ENCODE assay signal across 8 mouse cellular contexts in the genomic region with DNA sequence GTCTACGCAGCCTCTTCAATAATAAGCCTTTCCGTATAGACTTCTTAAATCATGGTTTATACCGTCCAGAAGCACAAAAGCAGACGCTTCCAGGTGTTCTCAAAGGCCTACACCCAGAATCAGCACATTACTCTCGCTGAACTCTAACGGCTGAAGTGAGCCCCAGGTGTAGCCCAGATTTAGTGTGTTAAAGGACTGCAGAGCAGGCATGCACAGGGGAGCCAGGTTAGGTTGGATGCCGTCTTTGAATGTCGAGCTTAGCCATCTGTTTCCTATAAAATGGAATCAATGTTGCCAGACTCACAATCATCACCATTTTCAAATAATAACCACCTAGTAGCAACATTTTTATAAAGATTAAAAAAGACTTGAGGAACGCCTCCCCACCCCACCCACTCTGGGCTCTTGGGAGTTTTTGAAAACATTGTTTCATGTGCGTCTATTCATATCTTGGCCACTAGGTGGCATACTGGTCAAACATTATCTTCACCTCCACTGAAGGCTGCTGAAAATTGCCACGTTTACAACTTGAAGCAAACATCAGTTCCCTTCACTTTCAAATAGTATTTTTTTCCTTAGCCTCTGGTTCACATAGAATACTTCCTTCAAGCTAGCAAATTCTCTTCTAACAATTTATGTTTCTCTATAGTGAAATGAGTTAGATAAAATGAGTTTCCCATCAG.
DNase-seq lines count a peak whose midpoint lies in the region; ATAC-seq and TF ChIP-seq lines count a peak whose summit lies in the region.

No protein-coding gene starts in this region.

- no peaks in the 10 kb centered on the region for H3K27me3 ChIP-seq in MEL (ENCODE audit: control insufficient read depth in 1 of 2, insufficient read depth in 2 of 2, low read length in 2 of 2)
- no peaks in the 10 kb centered on the region for H3K27me3 ChIP-seq in kidney, embryonic 16.5 days (ENCODE audit: insufficient read depth, low read length)

- no peaks in the 10 kb centered on the region for H3K9me3 ChIP-seq in MEL (replicated peaks; ENCODE audit: insufficient read depth, low read length)
- H3K9me3 ChIP-seq in kidney, embryonic 16.5 days (ENCODE audit: low read length) = peaks cover 3% of the 10 kb centered on the region; the same call in 1 of the 2 replicates

- H3K4me1 ChIP-seq in MEL (ENCODE audit: control insufficient read depth in 1 of 2, insufficient read depth in 2 of 2, low read length in 2 of 2) = peaks cover 16 to 34% of the 10 kb centered on the region in 2 experiments
- no peaks in the 10 kb centered on the region for H3K4me1 ChIP-seq in kidney, embryonic 16.5 days (ENCODE audit: insufficient read depth, low read length)

- ATAC-seq in frontal cortex, adult (ENCODE audit: low TSS enrichment) = peak; percentile 74
- 0 out of 2 replicates have a peak, but pooled peaks have one; percentile 35 for ATAC-seq in kidney, embryonic 16.5 days (ENCODE audit: low FRiP score, low TSS enrichment)

- no peak; the same call in none of the 2 replicates for TF ChIP-seq RAD21 in MEL (IDR thresholded peaks at IDR 0.05; ENCODE audit: low read depth, low read length)

- no peak overlapping the region for H3K4me2 ChIP-seq in kidney, embryonic 16.5 days (replicated peaks; ENCODE audit: low read depth, low read length)

- no peak for TF ChIP-seq EP300 in MEL (IDR thresholded peaks at IDR 0.05; ENCODE audit: low read depth in 1 of 2, low read length in 2 of 2)

- no peak for TF ChIP-seq POLR2A in MEL (IDR thresholded peaks at IDR 0.05; ENCODE audit: control insufficient read depth in 1 of 2, insufficient read depth in 1 of 2, low read depth in 1 of 2, low read length in 2 of 2, poor library complexity in 1 of 2)

- peak; percentile 44 to 99 (median 64) for TF ChIP-seq CTCF in MEL (IDR thresholded peaks at IDR 0.05 in 2 of 3, conservative IDR thresholded peaks at IDR 0.05 in 1 of 3; ENCODE audit: control insufficient read depth in 1 of 3, insufficient read depth in 1 of 3, low read depth in 2 of 3, low read length in 3 of 3, poor library complexity in 1 of 3, severe bottlenecking in 1 of 3)

- WGBS in kidney, embryonic 16.5 days = 50% methylated on average over 11 of the region's 11 CpGs

- peak overlapping the region; percentile 78; the same call in 1 of the 2 replicates for H3K27ac ChIP-seq in MEL (ENCODE audit: control insufficient read depth, low read depth, low read length)
- H3K27ac ChIP-seq in kidney, embryonic 16.5 days (ENCODE audit: low read length) = no peak overlapping the region

- peak overlapping the region; percentile 36 for H3K9ac ChIP-seq in MEL (ENCODE audit: control insufficient read depth, low read depth, low read length, poor library complexity, severe bottlenecking)
- no peak overlapping the region for H3K9ac ChIP-seq in kidney, embryonic 16.5 days (replicated peaks; ENCODE audit: low read length)

- peak overlapping the region in 1 of 2 experiments; percentile 17; a peak in 1 of 4 replicates for H3K4me3 ChIP-seq in MEL (ENCODE audit: control insufficient read depth in 1 of 2, insufficient read depth in 1 of 2, low read depth in 2 of 2, low read length in 2 of 2)
- H3K4me3 ChIP-seq in kidney, embryonic 16.5 days (ENCODE audit: low read length) = no peak overlapping the region

- H3K79me2 ChIP-seq in MEL (ENCODE audit: control insufficient read depth, insufficient read depth, low read length, poor library complexity) = no peaks in the 10 kb centered on the region; the same call in 1 of the 2 replicates

- peak; percentile 53 for DNase-seq in gastrocnemius, adult 18-20 months (ENCODE audit: low spot score)
- DNase-seq in gastrocnemius, adult 8-10 months (ENCODE audit: low spot score in 2 of 2) = no peak
- peak; percentile 90 for DNase-seq in MEL (ENCODE audit: low read depth, low spot score)
- DNase-seq in cerebellum, postnatal 10 days = peak; percentile 65 to 76
- peak; percentile 52 for DNase-seq in lung, postnatal 25 days (ENCODE audit: low spot score)
- peak; percentile 63 for DNase-seq in skeletal muscle tissue, adult 2 months (ENCODE audit: low read depth, low spot score)

- peaks cover 0 to 40% of the 10 kb centered on the region in 2 experiments; a peak in 2 of 4 replicates for H3K36me3 ChIP-seq in MEL (ENCODE audit: control insufficient read depth in 1 of 2, insufficient read depth in 2 of 2, low read length in 2 of 2)
- no peaks in the 10 kb centered on the region for H3K36me3 ChIP-seq in kidney, embryonic 16.5 days (ENCODE audit: insufficient read depth, low read length)

TF ChIP-seq in MEL, 35 proteins besides CTCF, POLR2A, EP300 and RAD21:
- TF ChIP-seq BHLHE40 (IDR thresholded peaks at IDR 0.05; ENCODE audit: borderline replicate concordance, low read depth, low read length) (0 out of 2 replicates have a peak, but pooled peaks have one; percentile 31), UBTF (IDR thresholded peaks at IDR 0.05; ENCODE audit: borderline replicate concordance, insufficient read depth, low read depth, low read length) (no peak), ZNF384 (IDR thresholded peaks at IDR 0.05; ENCODE audit: low read depth, low read length) (peak; percentile 71), ZKSCAN1 (IDR thresholded peaks at IDR 0.05; ENCODE audit: low read depth, low read length) (no peak), ZMIZ1 (IDR thresholded peaks at IDR 0.05; ENCODE audit: low read depth, low read length) (peak; percentile 30; the same call in 1 of the 2 replicates), GATA1 (IDR thresholded peaks at IDR 0.05; ENCODE audit: low read depth, low read length) (no peak), TCF12 (IDR thresholded peaks at IDR 0.05; ENCODE audit: low read depth, low read length) (no peak; the same call in 1 of the 2 replicates), TBP (IDR thresholded peaks at IDR 0.05; ENCODE audit: low read depth, low read length) (peak; percentile 52; the same call in 1 of the 2 replicates), E2F4 (IDR thresholded peaks at IDR 0.05; ENCODE audit: borderline replicate concordance, low read depth, low read length) (no peak), ELF1 (IDR thresholded peaks at IDR 0.05; ENCODE audit: low read depth, low read length) (no peak; the same call in 1 of the 2 replicates), TAL1 (IDR thresholded peaks at IDR 0.05; ENCODE audit: low read length) (no peak), MAZ (IDR thresholded peaks at IDR 0.05; ENCODE audit: low read depth, low read length) (peak; percentile 78; the same call in 1 of the 2 replicates), CHD2 (IDR thresholded peaks at IDR 0.05; ENCODE audit: low read length) (no peak), NRF1 (IDR thresholded peaks at IDR 0.05; ENCODE audit: insufficient read depth, low read depth, low read length, poor library complexity, severe bottlenecking) (no peak), JUND (IDR thresholded peaks at IDR 0.05; ENCODE audit: low read depth, low read length) (no peak; the same call in 1 of the 2 replicates), USF1 (IDR thresholded peaks at IDR 0.05; ENCODE audit: low read depth, low read length) (no peak), SIN3A (IDR thresholded peaks at IDR 0.05; ENCODE audit: low read length) (peak; percentile 83), MYC (IDR thresholded peaks at IDR 0.05; ENCODE audit: low read depth, low read length) (peak; percentile 94), MAFK (IDR thresholded peaks at IDR 0.05; ENCODE audit: borderline replicate concordance, low read depth, low read length) (no peak), USF2 (IDR thresholded peaks at IDR 0.05; ENCODE audit: borderline replicate concordance in 1 of 2, insufficient read depth in 1 of 2, low read depth in 1 of 2, low read length in 2 of 2) (no peak), MEF2A (IDR thresholded peaks at IDR 0.05; ENCODE audit: extremely low read depth, insufficient replicate concordance, low read depth, low read length, poor library complexity, severe bottlenecking) (no peak), POLR2AphosphoS2 (IDR thresholded peaks at IDR 0.05; ENCODE audit: low read length) (no peak), SMC3 (IDR thresholded peaks at IDR 0.05; ENCODE audit: low read depth, low read length) (peak; percentile 99), ZC3H11A (IDR thresholded peaks at IDR 0.05; ENCODE audit: low read depth, low read length) (peak; percentile 100), POLR2AphosphoS5 (IDR thresholded peaks at IDR 0.05; ENCODE audit: borderline replicate concordance, low read depth, low read length) (no peak), GABPA (IDR thresholded peaks at IDR 0.05; ENCODE audit: low read depth, low read length) (peak; percentile 20; the same call in 1 of the 2 replicates), NELFE (IDR thresholded peaks at IDR 0.05; ENCODE audit: low read depth, low read length) (no peak), RCOR1 (IDR thresholded peaks at IDR 0.05; ENCODE audit: low read depth, low read length) (no peak), ETS1 (IDR thresholded peaks at IDR 0.05; ENCODE audit: low read depth, low read length) (peak; percentile 33; the same call in 1 of the 2 replicates), KAT2A (conservative IDR thresholded peaks at IDR 0.05; ENCODE audit: low read depth, low read length) (no peak), MXI1 (IDR thresholded peaks at IDR 0.05; ENCODE audit: low read depth, low read length) (peak; percentile 44; the same call in 1 of the 2 replicates), HCFC1 (IDR thresholded peaks at IDR 0.05; ENCODE audit: low read depth, low read length) (0 out of 2 replicates have a peak, but pooled peaks have one; percentile 29), MYB (IDR thresholded peaks at IDR 0.05; ENCODE audit: low read depth, low read length) (no peak), MAX (IDR thresholded peaks at IDR 0.05; ENCODE audit: low read length) (peak; percentile 59; the same call in 1 of the 2 replicates), CHD1 (IDR thresholded peaks at IDR 0.05; ENCODE audit: low read depth, low read length) (no peak)

Comparison
In these comparisons a context has a peak if more than half of its experiments do, and no peak if none do; other contexts are left out.
1. DNase-seq: peak in gastrocnemius, adult 18-20 months (single experiment), MEL (single experiment), cerebellum, postnatal 10 days (2 of 2), lung, postnatal 25 days (single experiment) and skeletal muscle tissue, adult 2 months (single experiment); none in gastrocnemius, adult 8-10 months (0 of 2).